Mouse (Mus musculus): Measurements from ENCODE around the gene Tnr. TPM values are rescaled to one million over a fixed set of nuclear protein-coding genes. Genes with fewer than 3 reads are reported as not detected.

The Tnr gene
- total and polyA plus RNA-seq, 2 experiments from 2014 or later, result 5.4 to 51.5 TPM

DNA sequence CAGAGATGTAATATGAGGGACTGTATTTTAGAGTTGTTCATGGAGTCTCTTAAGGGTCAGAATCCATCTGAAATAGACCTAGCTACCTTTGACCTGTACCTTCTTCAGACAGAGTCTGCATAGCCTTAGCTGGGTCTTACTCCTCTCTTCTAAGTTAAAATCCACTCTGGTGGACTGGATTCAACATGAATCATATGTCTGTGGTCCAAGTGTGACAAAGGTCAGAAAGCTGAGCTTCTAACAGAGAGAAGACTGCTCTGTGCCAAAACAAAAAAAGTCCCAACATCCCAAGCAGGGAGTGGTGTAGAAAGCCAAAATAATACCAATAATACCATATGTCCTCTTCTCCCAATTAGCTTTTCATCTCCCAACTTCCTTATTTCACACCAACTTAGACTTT, 444.8 kb downstream of the Tnr start:
- Histone ChIP-seq H3K27me3 (ENCODE audit: insufficient read depth, low read length) (no peaks in the 10 kb centered on the region), H3K9ac (replicated peaks; ENCODE audit: low read length) (no peak overlapping the region), H3K27ac (no peak overlapping the region), H3K4me2 (ENCODE audit: low read depth, low read length) (no peak overlapping the region), H3K4me3 (ENCODE audit: low read length) (no peak overlapping the region), H3K4me1 (ENCODE audit: insufficient read depth, low read length) (no peaks in the 10 kb centered on the region), H3K9me3 (ENCODE audit: low read length) (no peaks in the 10 kb centered on the region), H3K36me3 (ENCODE audit: insufficient read depth, low read length) (no peaks in the 10 kb centered on the region)
- TF ChIP-seq CTCF (IDR thresholded peaks at IDR 0.05; ENCODE audit: low read depth), result no peak
- ATAC-seq (no peak), DNase-seq (ENCODE audit: low spot score) (no peak)

DNA sequence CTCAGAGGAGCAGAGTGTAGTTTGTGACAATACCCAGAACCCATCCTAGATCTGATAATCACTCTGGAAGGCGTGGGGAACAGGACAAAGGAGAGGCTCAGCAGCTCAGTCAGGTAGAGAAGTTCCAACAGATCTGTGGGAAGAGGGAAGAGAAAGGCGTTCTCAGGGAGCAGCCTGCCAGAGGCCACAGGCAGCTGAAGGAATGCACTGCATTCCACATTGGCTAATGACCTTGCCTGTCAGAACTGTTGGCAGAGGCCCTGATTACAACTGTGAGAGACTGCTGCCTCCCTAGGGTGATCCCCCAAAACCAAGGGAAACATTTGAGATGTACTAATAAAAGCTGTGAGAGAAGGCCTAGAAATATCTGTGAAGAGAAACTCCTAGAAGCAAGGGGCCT, 454.2 kb downstream of the Tnr start:
- no peaks in the 10 kb centered on the region for H3K4me1 ChIP-seq (ENCODE audit: insufficient read depth, low read length)
- H3K4me2 ChIP-seq (ENCODE audit: low read depth, low read length), result no peak overlapping the region
- no peaks in the 10 kb centered on the region for H3K9me3 ChIP-seq (ENCODE audit: low read length)
- H3K36me3 ChIP-seq (ENCODE audit: insufficient read depth, low read length), result no peaks in the 10 kb centered on the region
- no peak overlapping the region for H3K27ac ChIP-seq
- DNase-seq (ENCODE audit: low spot score) (no peak), ATAC-seq (no peak)
- H3K4me3 ChIP-seq (ENCODE audit: low read length), result no peak overlapping the region
- 45% methylated on average over 2 of the region's 2 CpGs for WGBS
- no peak overlapping the region for H3K9ac ChIP-seq (replicated peaks; ENCODE audit: low read length)
- H3K27me3 ChIP-seq (ENCODE audit: insufficient read depth, low read length), result no peaks in the 10 kb centered on the region
- TF ChIP-seq CTCF (IDR thresholded peaks at IDR 0.05; ENCODE audit: low read depth), result no peak

DNA sequence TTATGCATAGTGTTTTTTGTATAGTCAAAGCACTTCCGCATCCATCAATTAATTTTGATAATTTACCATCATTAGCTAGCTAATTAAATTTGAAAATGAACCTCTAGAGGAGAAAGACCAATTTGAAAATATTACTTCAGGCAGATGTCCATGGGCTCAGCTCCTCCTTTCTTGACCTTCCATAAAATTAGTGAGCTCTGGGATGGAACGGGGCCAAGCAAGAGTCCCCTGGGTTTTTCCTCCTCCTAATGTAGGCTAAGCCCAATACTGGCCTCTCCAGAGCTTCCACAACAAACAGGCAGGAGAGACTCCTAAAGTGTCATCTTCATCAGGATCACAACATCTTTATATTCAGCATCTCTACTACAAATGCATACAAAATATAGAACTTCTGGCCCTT, 455.5 kb downstream of the Tnr start:
- TF ChIP-seq CTCF (IDR thresholded peaks at IDR 0.05; ENCODE audit: low read depth), result no peak
- WGBS, result 77% methylated on average over 2 of the region's 2 CpGs

DNA sequence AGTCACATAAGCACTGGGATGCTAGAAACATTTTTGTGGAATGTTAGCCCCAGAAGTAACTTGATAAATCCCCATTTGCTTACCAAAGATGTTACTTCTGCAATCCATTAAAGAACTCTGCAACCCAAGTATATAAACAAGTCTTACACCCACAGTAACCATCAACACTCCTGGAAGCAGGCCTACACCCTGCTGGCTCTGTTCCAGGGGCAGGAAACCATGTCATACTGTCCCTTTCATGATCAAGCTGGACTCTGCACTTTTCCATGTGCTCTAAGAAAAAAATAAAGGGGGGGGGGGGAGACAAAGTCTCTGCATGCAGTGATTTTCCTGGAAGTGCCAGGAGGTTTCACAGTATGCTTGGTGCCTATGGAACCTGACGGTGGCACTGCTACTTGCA, 456.8 kb downstream of the Tnr start:
- no peak for DNase-seq (ENCODE audit: low spot score)
- H3K4me1 ChIP-seq (ENCODE audit: insufficient read depth, low read length), result no peaks in the 10 kb centered on the region
- no peak for TF ChIP-seq CTCF (IDR thresholded peaks at IDR 0.05; ENCODE audit: low read depth)

More for the DNA sequence above, 455.5 kb downstream of the Tnr start:
- H3K4me2 ChIP-seq (ENCODE audit: low read depth, low read length), result no peak overlapping the region
- no peaks in the 10 kb centered on the region for H3K4me1 ChIP-seq (ENCODE audit: insufficient read depth, low read length)
- no peak overlapping the region for H3K9ac ChIP-seq (replicated peaks; ENCODE audit: low read length)
- no peaks in the 10 kb centered on the region for H3K27me3 ChIP-seq (ENCODE audit: insufficient read depth, low read length)
- DNase-seq (ENCODE audit: low spot score), result no peak
- H3K27ac ChIP-seq, result no peak overlapping the region
- H3K4me3 ChIP-seq (ENCODE audit: low read length), result no peak overlapping the region
- no peaks in the 10 kb centered on the region for H3K36me3 ChIP-seq (ENCODE audit: insufficient read depth, low read length)
- no peak for ATAC-seq
- no peaks in the 10 kb centered on the region for H3K9me3 ChIP-seq (ENCODE audit: low read length)

More for the DNA sequence above, 456.8 kb downstream of the Tnr start:
- no peaks in the 10 kb centered on the region for H3K36me3 ChIP-seq (ENCODE audit: insufficient read depth, low read length)
- 71% methylated on average over 1 of the region's 1 CpGs for WGBS
- H3K9me3 ChIP-seq (ENCODE audit: low read length), result no peaks in the 10 kb centered on the region
- no peak overlapping the region for H3K4me2 ChIP-seq (ENCODE audit: low read depth, low read length)
- no peak overlapping the region for H3K4me3 ChIP-seq (ENCODE audit: low read length)
- H3K27ac ChIP-seq, result no peak overlapping the region
- ATAC-seq, result no peak
- H3K27me3 ChIP-seq (ENCODE audit: insufficient read depth, low read length), result no peaks in the 10 kb centered on the region
- H3K9ac ChIP-seq (replicated peaks; ENCODE audit: low read length), result no peak overlapping the region

Data from hindbrain, postnatal 0 days (tissue).